Mouse (Mus musculus): Measurements from ENCODE around the gene Zcwpw1.
A peak's percentile ranks its signal among the peaks of the same experiment; 100 is the strongest.
"Not testable (repeated sequence)": the region's sequence is repeated elsewhere in the genome, so short reads cannot be mapped to it uniquely, and the experiment has no call there.

The Zcwpw1 gene

GRCm38 (mm10) chr5:137787151-137787928, at the start of gene Zcwpw1, which contains the start of gene Mepce:
Gene Zcwpw1, plus strand, starts transcription at chr5:137787798.
Gene Mepce, minus strand, starts transcription at chr5:137787655.
- peak; percentile 95 for DNase-seq (ENCODE audit: low read depth in 2 of 2, low spot score in 2 of 2)

GRCm38 (mm10) chr5:137738516-137738915, 49.1 kb upstream of the Zcwpw1 start:
- DNase-seq (ENCODE audit: low read depth in 2 of 2, low spot score in 2 of 2), result no peak

GRCm38 (mm10) chr5:137739471-137739870, 48.1 kb upstream of the Zcwpw1 start:
- no peak for DNase-seq (ENCODE audit: low read depth in 2 of 2, low spot score in 2 of 2)

- no peak for DNase-seq (ENCODE audit: low read depth in 2 of 2, low spot score in 2 of 2)
Observed at GRCm38 (mm10) chr5:137740506-137740905, 47.1 kb upstream of the Zcwpw1 start.

GRCm38 (mm10) chr5:137741023-137741931, 46.3 kb upstream of the Zcwpw1 start, which contains the start of gene Nyap1:
Gene Nyap1, minus strand, starts transcription at chr5:137741607.
- peak; percentile 75 to 79 for DNase-seq (ENCODE audit: low read depth in 2 of 2, low spot score in 2 of 2)

GRCm38 (mm10) chr5:137742048-137742447, 45.5 kb upstream of the Zcwpw1 start:
- no peak for DNase-seq (ENCODE audit: low read depth in 2 of 2, low spot score in 2 of 2)

- no peak for DNase-seq (ENCODE audit: low read depth in 2 of 2, low spot score in 2 of 2)
Observed at GRCm38 (mm10) chr5:137742836-137743235, 44.8 kb upstream of the Zcwpw1 start.

GRCm38 (mm10) chr5:137744197-137744596, 43.4 kb upstream of the Zcwpw1 start:
- DNase-seq (ENCODE audit: low read depth in 2 of 2, low spot score in 2 of 2), result no peak

DNA sequence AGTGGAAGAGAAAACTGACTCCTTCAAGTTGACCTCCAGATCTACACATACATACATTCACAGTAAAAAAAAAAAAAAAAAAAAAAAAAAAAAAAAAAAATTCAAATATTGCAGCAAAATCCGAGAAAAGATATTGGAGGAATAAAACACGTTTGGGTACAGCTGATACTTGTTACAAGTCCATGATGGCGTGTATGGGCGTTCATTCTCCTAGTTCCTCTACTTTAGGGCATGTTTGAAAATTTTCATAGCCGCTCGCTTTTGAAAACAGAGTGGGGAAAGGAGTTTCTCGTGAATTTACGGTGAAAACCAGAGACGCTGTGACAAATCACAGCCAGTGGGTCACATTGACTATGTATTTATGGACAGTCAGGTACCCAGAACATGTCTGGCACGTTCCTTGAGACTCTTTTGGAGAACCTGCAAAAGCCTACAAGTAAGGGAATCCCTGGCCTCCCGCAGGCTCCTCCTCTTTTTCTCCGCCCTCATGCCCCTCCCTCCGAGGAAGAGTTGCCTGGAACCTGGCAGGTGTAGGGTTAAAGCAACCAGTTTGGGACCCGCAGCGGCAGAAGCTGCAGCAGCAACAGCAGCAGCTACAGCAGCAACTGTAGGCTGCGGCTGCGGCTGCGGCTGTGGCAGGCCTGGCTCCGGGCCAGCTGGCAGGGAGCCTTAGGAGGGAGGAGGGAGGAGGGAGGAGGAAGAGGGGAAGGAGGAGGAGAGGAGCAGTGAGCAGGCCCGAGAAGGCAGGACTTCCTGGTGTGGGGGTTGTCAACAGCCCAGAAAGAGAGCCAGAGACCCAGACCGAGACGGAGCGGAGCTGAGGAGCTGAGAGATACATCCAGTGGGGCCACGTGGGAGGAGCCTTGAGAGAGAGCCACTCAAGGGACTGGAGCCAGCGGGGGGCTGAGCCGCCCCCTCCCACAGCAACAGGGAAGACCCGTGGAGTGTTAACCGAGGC, 42.1 kb upstream of the Zcwpw1 start, which contains the start of gene Tsc22d4:
Tsc22d4 (plus strand) TSS at position 517 of the 958 bp plus-strand sequence.
- DNase-seq (ENCODE audit: low read depth in 2 of 2, low spot score in 2 of 2), result peak; percentile 88

DNA sequence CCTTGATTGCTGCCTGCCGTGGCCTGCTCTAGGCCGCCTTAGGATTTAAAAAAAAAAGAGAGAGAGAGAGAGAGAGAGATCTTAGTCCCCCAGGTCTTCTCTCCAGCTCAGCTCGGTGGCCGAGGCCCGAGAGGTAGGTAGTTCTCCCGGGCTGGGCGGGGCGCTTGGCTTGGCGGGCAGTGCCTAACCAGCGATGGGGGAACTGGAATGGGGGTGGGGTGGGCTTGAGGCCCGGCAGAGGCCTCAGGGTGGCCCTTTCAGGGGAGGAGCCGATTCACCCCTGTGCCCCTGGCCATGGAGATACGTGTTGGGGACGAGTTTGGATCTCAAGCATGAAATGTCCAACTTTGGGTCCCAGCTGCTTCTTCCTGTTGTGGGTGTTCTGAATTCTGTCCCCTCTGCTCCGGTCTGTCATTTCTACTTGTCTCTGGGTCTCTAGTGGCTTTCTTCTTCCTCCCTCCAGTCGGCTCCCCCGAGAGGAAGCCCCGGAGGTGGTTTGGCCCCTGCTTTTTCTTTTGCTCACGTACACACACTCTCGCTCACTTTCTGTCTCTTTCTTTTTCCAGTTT, 41.2 kb upstream of the Zcwpw1 start:
- DNase-seq (ENCODE audit: low read depth in 2 of 2, low spot score in 2 of 2), result peak; percentile 29 to 54

- DNase-seq (ENCODE audit: low read depth in 2 of 2, low spot score in 2 of 2), result no peak
Observed at GRCm38 (mm10) chr5:137746851-137747325, 40.7 kb upstream of the Zcwpw1 start.

DNA sequence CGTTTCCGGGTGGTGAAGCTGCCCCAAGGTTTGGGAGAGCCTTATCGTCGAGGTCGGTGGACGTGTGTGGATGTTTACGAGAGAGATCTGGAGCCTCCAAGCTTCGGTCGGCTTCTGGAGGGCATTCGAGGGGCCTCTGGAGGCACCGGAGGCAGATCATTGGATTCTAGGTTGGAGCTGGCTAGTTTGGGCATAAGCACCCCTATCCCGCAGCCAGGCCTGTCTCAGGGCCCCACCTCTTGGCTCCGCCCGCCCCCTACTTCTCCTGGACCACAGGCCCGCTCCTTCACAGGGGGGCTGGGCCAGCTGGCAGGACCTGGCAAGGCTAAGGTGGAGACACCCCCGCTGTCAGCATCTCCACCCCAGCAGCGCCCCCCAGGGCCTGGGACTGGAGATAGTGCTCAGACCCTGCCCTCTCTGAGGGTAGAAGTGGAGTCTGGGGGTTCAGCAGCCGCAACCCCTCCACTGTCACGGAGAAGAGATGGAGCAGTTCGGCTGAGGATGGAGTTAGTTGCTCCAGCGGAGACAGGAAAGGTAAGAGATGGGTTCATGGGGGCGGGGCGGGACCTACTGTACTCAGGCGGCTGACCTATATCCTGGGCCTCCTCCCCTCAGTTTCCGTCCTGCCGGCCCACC, 40.2 kb upstream of the Zcwpw1 start:
- DNase-seq (ENCODE audit: low read depth in 2 of 2, low spot score in 2 of 2), result peak; percentile 25 to 36

DNA sequence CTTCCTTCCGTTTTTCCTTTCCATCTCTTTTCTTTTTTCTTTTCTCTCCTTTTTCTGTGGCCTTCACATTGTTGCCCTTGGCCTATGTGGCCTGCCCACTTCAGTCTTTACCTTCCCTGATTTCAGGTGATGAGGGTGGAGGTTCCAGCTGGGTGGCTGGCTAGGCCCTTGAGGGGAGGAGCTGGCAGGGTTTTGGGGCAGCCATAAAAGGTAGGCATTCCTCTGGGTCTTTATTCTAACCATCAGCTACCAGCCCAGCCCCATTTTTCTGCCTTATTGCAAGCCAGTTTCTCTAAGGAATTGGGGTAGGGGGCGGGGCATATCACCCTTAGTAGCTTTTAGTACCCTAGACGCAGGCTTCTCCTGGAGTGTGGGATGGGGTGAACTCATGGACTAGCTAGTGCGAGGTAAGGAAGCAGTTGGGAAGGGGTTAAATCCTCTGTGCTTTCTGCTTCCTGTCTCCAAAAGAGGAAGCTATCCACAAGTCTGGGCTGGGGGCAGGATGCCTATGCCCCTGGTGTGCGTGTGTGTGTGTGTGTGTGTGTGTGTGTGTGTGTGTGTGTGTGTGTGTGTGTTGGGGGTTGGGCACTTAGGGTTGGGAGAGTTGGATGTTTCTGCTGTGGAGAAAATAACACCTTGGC, 39.3 kb upstream of the Zcwpw1 start:
- peak in 1 of 2 experiments; percentile 15 for DNase-seq (ENCODE audit: low read depth in 2 of 2, low spot score in 2 of 2)

DNA sequence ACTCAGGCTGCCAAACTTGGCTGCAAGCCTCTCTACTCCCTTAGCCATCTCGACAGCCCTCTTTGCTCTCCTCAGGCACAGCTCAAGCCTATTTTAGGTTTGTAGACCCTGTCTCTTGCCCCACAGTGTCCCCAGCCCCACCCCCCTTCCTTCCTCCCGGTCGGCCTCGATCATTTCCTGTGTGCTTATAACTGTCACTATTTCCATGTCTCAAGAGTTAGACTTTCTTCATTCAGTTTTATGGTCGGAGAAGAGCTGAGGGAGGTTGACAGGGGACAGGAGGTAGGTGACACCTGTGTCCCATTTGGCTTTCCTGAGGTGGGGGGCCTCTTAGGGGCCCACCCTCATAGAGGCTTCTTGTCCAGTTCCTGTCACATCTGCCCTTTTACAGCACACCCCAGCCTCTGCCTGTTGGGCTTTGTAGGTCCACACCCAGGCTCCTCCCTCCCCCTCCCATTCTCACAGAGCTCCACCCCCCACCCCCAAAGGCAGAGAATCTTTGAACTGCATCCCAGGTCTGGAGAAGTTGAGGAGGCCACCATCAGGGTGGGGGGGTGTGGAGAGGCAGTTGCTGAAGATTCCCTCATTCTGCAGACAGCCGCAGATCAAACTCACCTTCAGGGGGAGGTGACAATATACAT, 38.3 kb upstream of the Zcwpw1 start:
- no peak for DNase-seq (ENCODE audit: low read depth in 2 of 2, low spot score in 2 of 2)

DNA sequence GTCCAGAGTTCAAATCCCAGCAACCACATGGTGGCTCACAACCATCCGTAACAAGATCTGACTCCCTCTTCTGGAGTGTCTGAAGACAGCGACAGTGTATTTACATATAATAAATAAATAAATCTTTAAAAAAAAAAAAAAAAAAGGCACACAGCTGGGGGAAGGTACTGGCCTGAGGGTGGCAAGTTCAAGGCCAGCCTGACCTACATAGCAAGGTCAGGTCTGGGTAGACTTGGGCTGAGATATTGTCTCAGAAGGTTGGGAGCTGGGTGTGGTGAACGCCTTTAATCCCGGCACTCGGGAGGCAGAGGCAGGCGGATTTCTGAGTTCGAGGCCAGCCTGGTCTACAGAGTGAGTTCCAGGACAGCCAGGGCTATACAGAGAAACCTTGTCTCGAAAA, 37.4 kb upstream of the Zcwpw1 start:
- DNase-seq (ENCODE audit: low read depth in 2 of 2, low spot score in 2 of 2), result not testable (repeated sequence)

GRCm38 (mm10) chr5:137751221-137751887, 36.2 kb upstream of the Zcwpw1 start:
- DNase-seq (ENCODE audit: low read depth in 2 of 2, low spot score in 2 of 2), result no peak

GRCm38 (mm10) chr5:137751988-137752387, 35.6 kb upstream of the Zcwpw1 start:
- DNase-seq (ENCODE audit: low read depth in 2 of 2, low spot score in 2 of 2), result no peak

Measured in CD8-positive naive resting alpha-beta T cell, adult 2 months (primary cell).